Mouse (Mus musculus): Measurements from ENCODE around the gene Mpp3. TPM values are rescaled to one million over a fixed set of nuclear protein-coding genes. Genes with fewer than 3 reads are reported as not detected.
"Not testable (repeated sequence)": the region's sequence is repeated elsewhere in the genome, so short reads cannot be mapped to it uniquely, and the experiment has no call there.

Gene Mpp3
- total RNA-seq, 2 experiments from 2014 or later = 5.3 to 17.3 TPM

DNA sequence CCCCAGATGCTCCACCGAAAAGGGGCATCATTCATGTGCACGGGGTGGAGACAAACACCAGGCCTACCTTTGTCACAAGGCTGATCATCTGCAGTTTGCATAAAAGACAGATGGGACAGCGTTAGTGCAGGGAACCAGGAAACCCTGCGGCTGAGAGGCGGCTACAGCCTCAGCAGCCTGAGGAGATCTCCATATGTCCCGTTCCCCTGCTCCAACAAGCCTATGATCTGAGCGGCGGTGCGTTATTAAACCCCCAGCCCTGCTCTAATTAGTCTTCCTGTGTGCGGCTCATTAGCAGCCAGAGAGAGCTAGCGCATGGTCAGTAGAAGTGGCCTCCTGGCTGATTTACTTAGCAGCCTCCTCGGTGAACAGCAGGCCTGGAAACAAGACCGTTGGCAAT lies 18.1 kb downstream of the Mpp3 start:
- no peak for DNase-seq

DNA sequence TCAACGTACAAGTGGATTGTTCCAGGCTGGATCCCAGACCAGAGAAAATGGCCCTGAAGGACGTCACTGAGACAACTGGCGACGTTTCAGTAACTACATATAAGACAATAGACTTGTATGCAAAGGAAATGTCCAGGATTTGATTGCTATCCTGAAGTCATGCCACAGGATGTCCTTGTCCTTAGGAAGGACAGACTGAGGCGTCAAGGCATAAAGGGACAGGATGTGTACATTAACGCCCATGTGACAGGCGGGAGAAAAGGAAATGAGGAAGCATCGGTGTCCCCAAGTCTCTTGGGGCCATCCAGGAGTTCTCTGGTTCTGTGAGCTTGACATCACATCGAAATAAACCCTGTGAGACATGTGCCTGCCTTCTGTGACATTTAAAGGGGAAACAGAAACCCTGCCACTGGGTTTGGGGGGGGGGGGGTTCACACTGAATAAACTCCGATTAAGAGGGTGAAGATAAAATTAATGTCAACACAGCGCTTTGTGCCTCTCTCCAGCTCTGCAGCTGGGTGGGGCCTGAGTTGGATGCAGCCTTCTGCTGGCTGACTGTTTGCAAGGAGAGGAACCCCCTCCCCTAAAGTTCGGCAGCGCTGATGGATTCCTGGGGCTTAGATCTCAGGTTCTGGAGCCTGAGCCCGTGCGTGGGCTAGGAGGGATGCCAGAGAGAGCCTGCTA lies 19.2 kb downstream of the Mpp3 start:
- DNase-seq = no peak

DNA sequence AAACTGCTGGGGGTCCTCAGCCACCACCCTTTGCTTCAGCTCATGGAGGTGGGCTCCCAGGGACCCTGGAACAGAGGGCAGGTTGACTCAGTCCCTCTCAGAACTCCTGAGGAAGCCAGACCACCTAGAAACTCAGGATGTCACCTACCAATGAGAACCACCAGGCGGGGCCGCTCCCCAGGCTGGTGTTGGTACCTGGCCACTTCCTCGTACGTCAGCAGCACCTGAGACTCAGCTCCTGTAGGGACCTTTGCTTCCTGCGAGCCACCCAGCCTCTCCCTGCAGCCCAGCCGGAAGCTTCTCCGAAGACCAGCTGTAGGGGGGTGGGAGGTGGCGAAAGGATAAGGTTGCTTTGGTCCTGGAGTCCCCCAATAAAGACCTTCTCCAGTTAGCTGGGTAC lies 19.9 kb downstream of the Mpp3 start:
- no peak for DNase-seq

DNA sequence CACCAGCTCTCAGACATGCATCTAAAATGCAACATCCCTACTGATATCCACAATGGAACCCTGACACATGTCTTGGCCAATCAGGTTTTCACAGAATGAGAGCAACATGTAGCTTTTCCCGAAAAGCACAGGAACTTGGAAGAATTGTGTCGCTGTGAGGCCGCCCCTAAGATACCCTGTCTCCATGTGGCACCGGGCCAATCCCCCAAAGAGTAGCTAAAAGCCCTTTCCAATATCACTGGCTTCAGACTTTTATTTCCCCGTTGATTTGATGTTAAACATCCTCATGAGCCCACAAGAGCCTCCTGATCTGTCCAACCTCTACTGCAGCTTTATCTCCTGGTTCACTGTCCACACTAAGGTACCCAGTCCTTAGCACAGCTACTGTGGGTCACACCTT lies 21.6 kb downstream of the Mpp3 start:
- DNase-seq = no peak

DNA sequence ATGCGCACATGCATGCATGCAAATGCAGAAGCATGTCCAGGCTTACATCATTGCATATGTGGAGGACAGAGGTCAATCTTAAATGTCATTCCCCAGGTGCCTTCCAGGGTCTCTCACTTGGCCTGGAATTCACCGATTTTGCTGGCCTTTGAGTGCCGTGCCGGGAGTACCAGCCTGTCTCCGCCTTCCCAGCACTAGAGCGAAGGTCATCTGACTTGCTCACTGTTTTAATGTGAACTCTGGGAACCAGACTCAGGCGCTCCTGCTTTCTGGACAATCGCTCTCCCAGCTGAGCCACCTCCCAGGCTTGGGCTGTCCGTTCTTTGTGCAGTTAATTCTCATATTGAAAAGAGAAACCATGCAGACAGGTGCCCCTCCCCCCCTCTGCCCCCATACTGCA lies 22.0 kb downstream of the Mpp3 start:
- DNase-seq = peak in 1 of 2 experiments; percentile 42

DNA sequence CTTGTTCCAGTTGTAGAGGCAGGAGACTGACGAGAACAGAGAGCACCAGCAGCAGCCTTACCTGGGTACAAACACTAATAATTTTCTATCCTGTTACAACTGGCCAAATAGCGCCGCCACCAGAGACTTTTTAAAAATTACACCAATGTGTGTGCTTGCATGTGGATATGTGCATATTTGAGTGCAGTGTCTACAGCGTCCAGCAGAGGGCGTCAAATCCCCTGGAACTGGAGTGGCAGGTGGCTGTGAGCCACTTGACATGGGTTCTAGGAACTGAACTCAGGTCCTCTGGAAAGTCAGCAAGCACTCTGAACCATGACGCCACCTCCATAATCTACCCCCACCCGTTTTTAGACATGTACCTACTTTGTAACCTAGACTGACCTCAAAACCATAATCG lies 24.0 kb downstream of the Mpp3 start:
- no peak for DNase-seq

DNA sequence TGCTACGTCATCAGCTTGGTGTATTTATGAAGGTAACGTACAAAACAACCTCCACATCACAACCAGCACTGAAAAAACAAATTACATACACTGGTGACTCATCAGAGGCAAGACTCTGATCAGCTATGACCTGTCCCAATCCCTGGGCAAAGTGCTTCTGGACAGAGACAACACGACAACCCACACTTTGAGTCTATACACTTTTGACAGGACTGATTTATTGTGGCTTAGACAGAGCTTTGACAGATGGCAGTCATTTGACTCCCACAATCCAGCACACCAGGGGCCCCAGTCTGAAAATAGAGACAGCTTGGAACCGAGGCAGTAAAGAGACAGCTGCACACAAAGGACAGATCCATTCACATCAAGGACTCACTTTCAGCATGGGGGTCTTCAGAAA lies 28.8 kb downstream of the Mpp3 start:
- DNase-seq = no peak

DNA sequence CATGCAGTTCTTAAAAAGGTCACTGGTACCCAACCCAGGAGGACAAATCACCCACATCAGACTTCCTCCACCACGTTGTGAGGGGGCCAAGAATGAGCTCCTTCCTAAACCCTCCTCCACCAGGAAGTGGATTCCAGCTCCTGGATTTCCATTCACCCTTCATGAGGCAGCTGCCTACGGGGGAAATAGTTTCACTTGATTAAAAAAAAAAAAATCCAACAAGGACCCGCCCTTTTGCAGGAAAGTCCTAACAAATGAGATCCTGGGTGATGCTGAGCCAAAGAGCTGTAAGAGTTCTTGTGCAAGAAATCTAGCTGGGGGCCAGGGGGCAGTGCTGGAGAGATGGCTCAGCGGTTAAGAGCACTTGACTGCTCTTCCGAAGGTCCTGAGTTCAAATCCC lies 30.0 kb downstream of the Mpp3 start:
- DNase-seq = no peak

DNA sequence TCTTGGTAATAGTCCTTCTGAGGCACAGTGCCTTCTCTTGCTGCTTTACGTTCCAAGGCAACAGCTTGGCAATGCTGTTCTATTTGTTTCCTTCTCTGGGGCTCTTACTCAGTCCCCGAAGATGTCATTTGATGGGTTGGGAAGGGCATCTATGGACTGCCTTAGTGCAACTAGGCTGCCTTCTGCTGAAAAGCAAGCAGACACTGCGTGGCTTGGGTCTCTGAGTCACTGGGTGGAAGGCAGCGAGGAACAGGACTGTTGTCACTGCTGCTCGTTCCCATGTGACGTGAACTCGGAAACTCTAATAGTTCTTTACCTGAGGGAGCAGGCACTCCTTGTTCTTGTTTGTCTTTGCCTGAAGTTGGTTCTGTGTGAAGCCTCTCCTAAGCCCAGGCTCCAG lies 32.3 kb downstream of the Mpp3 start:
- DNase-seq = no peak

DNA sequence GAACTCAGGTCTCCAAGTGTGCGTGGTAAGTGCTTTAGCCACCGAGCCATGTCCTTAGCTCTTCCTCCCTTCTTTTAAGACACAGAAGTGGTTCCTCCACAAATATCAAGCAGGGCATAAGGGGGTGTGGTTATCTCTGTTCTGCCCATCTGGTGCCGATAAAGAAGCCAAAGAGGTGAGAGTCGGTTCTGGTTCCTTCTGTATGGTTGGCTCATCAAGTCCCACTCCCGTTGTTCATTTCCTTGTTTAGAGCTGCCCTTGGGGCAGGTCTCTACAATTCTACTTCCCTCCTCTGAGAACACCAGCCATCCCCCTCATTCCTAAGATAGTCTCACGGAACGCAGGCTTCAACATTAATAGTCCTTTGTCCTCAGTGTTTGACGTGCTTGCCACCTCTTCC lies 34.2 kb downstream of the Mpp3 start:
- DNase-seq = no peak

DNA sequence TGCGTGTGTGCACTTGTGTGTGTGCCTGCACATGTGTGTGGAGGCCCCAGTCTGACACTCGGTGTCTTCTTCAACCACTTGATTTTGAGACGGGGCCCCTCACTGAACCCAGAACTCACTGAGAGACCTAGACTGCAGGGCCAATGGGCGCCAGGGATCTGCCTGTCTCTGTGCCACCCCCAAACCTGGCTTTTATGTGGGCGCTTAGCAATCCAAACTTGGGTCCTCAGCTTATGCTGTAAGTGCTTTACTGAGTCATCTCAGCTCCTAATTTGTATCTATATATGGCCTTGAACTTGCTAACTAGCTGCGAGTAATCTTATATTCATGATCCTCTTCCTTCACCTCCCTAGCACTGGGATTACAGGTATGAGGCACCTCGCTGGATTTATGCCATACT lies 35.9 kb downstream of the Mpp3 start:
- DNase-seq = no peak

DNA sequence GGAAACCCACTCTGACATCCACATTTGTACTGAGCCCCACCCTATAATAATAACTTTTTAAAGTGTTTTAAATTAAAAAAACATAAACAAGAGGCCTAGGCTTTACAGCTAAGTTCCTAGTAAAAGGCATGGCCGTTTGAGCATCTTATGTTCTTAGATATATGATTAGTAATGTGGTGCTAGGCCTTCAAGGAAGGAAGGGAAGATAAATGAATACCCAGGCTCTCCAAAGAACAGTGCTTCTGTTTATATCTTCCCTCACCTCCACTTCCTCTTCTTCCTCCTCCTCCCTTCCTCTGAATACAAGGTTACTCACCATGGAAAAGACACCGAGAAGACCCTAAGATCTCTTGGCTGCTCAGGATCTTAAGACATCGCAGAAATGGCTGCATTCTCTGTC lies 36.4 kb downstream of the Mpp3 start:
- DNase-seq = no peak

DNA sequence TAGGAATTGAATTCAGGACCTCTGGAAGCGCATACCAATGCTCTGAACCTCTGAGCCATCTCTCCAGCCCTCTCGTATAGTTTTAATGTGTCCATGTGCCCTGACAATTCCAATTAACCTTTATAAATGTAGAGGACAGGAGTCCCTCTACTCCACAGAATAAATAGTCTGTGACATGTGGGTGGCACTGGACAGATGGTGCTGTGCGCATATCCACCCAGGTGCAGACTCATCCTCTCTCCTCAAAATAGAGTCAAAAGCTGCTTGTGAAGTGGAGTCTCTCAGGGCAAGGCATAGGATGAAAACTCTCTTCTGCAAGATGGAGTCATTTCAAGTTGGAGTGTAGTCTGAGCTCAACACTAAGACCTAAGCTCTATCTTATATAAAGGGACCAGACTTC lies 38.0 kb downstream of the Mpp3 start:
- DNase-seq = no peak

DNA sequence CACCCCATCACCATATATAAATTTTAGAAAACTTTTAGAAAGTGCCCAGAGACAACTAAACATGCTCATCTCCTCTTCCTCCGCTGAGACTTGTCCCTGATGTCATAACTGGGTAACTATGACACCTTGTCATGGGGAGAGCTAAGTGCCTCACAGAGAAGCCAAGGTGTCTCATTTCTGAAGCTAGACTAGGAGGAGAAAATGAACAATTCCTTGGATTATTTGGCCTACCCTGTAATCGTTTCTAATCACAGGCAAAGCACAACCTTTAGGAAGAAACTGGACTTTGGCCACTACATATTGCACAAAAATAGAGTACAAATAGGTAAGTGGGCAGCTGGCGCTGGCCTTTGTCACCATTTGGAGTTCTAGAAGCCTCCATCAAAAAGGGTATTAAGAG lies 41.3 kb downstream of the Mpp3 start, which contains the start of gene Dusp3:
Gene Dusp3 (minus strand): TSS at position 101 of the 400 bp plus-strand sequence.
- DNase-seq = no peak

DNA sequence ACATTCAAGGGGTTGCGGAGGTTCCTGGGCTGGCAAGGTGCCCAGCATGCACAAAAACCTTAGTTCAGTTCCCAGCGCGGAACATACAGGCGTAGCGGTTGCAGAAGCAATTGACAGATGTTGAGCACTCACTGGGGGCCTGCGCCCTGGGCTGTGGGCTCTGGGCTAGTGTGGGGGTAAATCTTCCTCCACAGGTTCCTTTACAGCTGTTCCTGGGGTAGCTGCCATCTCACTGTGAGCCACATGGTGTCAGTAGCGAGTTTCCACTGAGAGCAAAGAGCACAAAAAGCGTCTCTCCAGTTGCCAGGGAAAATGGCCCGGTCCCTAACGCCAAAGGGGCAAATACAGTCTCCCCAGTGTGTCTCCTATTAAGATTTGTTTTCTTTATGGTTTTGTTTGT lies 42.3 kb downstream of the Mpp3 start:
- peak; percentile 88 for DNase-seq

DNA sequence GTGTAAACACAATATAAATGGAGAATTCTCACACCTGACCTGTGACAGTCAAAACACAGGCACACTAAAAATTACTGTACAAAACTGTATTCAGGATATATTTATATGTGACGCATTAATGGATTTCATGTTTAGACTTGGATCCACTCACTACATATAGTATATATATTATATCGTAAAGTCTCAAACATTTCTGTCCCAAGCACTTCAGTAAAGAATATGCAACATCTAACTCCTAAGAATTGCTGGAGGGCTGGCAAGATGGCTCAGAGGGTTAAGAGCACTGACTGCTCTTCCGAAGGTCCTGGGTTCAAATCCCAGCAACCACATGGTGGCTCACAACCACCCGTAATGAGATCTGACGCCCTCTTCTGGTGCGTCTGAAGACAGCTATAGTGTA lies 42.8 kb downstream of the Mpp3 start:
- not testable (repeated sequence) for DNase-seq

DNA sequence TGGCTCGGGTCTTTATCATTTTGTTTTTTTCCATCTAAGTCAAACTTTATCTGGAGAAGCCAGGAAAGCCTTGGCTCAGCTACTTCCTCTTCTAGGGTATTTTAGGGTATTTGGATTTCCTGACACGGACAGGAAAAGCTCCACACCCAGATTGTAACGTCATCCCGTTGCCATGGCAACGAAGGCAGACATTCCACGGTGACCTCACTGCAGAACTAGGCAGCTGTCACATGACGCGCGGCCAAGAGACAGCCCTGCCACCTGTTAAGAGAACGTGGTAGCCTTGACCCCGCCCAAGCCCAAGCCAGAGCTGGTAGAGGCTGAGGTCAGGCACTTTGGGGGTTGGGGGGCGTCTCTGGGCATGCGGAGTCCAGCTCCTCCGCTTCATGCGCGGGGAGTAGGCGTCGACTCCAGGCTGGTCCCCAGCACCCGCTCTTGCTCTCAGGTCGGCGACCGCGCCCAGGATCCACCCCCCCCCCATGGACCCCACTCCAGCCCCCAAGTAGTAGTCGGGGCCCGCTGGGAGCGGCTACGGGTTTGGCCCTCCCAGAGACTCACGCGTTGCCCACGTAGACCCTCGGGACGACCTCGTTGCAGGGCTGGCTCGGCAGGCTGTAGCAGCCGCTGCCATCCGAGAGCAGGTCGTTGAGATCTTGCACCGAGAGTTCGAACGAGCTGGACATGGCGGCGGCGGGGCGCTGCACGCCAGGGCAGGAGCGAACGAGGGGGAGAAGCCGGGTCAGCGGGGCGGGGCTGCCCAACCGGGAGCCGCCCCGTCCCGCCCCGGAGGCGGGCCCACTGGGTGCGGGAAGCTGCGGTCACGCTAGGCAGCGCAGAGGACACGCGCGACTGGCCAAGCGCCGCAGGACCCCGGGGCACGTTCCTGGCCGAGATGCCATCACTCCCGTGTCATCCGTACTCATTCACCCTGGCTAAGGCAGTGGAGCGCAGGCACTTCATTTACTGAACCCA lies 43.9 kb downstream of the Mpp3 start, which contains the start of gene Cfap97d1:
Gene Cfap97d1 (plus strand): TSS at position 226 of the 972 bp plus-strand sequence.
- DNase-seq = peak; percentile 94 to 95

DNA sequence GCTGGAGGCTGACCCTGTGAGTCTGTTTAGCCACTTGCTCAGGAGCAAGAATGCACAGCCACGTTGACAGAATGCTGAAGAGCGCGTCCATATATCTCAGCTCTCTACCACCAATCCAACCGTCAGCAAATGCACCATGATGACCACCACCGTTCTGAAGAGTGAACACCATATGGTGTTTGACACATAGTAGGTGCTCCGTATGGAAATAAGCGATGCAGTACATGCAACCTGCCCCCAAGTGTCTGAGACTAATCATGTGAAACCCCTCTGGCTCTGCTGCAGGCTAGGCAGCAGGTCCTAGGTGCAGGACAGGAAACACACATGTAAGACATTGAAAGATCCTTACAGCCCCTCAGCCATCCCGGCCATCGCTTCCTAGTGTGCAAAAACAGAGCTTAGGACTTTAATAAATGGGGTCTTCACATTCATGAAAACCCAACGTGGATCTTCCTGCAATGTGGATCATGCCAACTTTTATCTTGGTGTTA lies 44.8 kb downstream of the Mpp3 start:
- DNase-seq = no peak

DNA sequence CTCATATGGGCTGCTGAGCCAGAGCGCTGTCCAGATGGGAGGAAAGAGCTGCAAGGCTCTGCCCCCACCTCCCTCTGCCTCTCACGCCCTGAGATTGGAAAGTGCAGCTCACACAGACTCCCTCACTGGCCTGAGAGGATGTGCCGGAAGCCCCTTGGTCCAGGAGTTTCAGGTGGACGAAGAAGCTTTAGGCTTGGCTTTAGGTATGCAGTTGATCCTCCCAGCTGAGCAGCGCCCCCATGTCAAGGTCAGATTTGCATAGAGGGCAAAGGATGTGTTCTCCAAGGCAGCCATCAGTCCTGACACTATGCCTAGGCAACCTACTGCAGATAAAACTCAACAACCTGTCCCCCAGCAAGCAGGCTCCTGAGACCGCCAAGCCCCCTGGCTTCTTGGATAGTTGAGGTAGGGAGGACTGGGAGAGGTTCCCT lies 45.3 kb downstream of the Mpp3 start:
- DNase-seq = peak; percentile 36 to 38

DNA sequence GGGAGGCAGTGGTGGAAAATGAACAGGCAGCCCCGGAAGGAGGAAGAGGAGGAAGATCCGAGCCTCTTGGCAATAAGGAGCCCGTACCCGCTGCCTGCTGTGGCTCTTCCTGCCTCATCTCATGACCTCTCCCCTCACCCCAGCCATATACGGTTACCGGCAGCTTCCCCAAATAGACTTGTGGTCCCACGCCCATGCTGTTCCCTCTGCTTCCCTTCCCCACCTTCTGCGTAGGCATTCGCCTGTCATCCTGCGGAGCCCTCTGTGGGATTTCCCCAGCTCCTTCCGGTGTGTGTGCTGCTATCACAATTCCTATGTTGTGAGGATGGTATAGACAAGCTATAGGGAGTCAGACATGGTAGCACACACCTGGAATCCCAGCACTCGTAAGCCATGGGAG lies 46.4 kb downstream of the Mpp3 start:
- peak; percentile 27 to 38 for DNase-seq

DNA sequence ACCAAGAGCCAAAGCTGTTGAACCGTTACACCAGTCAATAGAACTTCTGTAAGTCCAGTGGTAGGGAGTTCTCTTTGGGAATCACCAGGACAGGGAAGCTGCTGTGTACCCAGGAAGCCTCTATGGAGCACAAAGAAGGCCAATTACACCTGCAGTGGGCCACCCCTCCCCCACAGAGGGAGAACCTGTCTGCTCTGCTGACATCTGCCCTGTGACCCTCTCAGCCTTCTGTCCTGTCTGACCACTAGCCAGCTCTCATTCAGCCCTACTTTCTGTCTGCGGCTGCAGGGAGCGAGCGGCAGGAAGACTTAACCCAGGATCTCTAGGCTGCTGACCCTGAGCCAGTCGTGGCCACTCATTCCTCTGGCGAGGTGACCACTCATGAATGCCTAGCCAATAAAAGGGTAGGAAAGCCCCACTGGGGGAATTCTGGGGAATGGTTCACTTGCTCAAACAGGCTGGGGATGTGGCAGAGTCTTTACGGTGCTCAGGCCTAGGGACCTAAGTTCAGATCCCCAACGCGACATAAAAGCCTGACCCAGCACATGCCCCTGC lies 47.6 kb downstream of the Mpp3 start:
- DNase-seq = no peak

DNA sequence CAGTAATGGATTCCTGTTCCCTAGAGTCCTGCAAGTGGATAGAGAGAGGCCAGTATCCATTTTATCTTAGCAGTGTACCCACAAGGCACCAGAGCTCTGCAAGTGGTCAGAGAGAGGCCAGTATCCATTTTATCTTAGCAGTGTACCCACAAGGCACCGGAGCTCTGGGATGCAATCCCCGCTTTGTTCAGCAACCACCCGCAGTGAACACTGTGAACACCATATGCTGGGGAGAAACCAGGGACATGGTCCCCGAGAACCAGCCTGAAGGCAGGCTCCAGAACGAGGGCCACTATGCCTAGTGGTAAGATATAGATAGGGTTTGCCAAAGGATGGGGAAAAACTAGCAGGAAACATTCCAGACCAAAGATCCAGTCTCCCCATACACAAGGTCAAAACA lies 49.1 kb downstream of the Mpp3 start:
- no peak for DNase-seq

DNA sequence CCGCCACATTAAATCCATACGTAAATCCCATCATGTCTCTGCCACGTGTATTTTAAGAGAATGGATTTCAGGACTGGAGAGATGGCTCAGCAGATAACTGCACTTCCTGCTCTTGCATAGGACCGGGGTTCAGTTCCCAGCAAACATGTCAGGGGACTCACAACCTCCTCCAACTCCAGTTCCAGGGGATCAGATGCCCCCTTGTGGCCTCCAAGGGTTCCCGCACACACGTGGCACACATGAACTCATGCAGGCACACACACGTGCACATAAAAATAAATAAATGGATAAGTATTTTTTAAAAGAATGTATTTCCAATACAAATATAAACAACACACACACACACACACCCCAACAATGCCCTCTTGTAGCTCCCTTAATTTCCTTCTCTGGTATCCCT lies 51.3 kb downstream of the Mpp3 start:
- no peak for DNase-seq

Data from adrenal gland, postnatal 36 days (tissue).